Mouse (Mus musculus): ENCODE measurements around the gene Selenom. TPM values are rescaled to one million over a fixed set of nuclear protein-coding genes. Genes with fewer than 3 reads are reported as not detected.

Selenom gene
- polyA plus RNA-seq, 1 experiment from 2014 or later, result 61.8 TPM

GRCm38 (mm10) chr11:3526207-3526606, 11.7 kb downstream of the Selenom start:
- H3K27ac ChIP-seq, result no peak overlapping the region
- 76% methylated on average over 9 of the region's 9 CpGs for WGBS
- no peak for ATAC-seq (ENCODE audit: low FRiP score, low read depth)
- H3K36me3 ChIP-seq, result peaks cover 89% of the 10 kb centered on the region
- H3K27me3 ChIP-seq (replicated peaks), result no peaks in the 10 kb centered on the region
- H3K4me3 ChIP-seq, result no peak overlapping the region
- H3K4me2 ChIP-seq (replicated peaks), result no peak overlapping the region
- H3K4me1 ChIP-seq, result no peaks in the 10 kb centered on the region
- H3K9ac ChIP-seq, result no peak overlapping the region
- H3K9me3 ChIP-seq, result no peaks in the 10 kb centered on the region

GRCm38 (mm10) chr11:3526979-3527738, 12.7 kb downstream of the Selenom start:
- H3K4me1 ChIP-seq, result no peaks in the 10 kb centered on the region
- WGBS, result 90% methylated on average over 24 of the region's 24 CpGs
- no peak for ATAC-seq (ENCODE audit: low FRiP score, low read depth)

GRCm38 (mm10) chr11:3527766-3528165, 13.3 kb downstream of the Selenom start:
- WGBS, result 81% methylated on average over 8 of the region's 8 CpGs
- Histone ChIP-seq H3K36me3 (peaks cover 91% of the 10 kb centered on the region), H3K4me2 (replicated peaks) (no peak overlapping the region), H3K27me3 (replicated peaks) (no peaks in the 10 kb centered on the region), H3K4me1 (no peaks in the 10 kb centered on the region), H3K27ac (no peak overlapping the region), H3K9me3 (no peaks in the 10 kb centered on the region), H3K9ac (no peak overlapping the region), H3K4me3 (no peak overlapping the region)
- ATAC-seq (ENCODE audit: low FRiP score, low read depth), result no peak

More at GRCm38 (mm10) chr11:3526979-3527738, 12.7 kb downstream of the Selenom start:
- H3K4me2 ChIP-seq (replicated peaks), result no peak overlapping the region
- no peak overlapping the region for H3K4me3 ChIP-seq
- no peaks in the 10 kb centered on the region for H3K9me3 ChIP-seq
- no peak overlapping the region for H3K27ac ChIP-seq
- no peak overlapping the region for H3K9ac ChIP-seq
- no peaks in the 10 kb centered on the region for H3K27me3 ChIP-seq (replicated peaks)
- peaks cover 91% of the 10 kb centered on the region for H3K36me3 ChIP-seq

GRCm38 (mm10) chr11:3528208-3528607, 13.7 kb downstream of the Selenom start:
- WGBS, result 84% methylated on average over 6 of the region's 6 CpGs
- ATAC-seq (ENCODE audit: low FRiP score, low read depth), result no peak
- Histone ChIP-seq H3K4me2 (replicated peaks) (no peak overlapping the region), H3K9ac (no peak overlapping the region), H3K36me3 (peaks cover 90% of the 10 kb centered on the region), H3K9me3 (no peaks in the 10 kb centered on the region), H3K4me1 (no peaks in the 10 kb centered on the region), H3K4me3 (no peak overlapping the region), H3K27ac (no peak overlapping the region), H3K27me3 (replicated peaks) (no peaks in the 10 kb centered on the region)

- 87% methylated on average over 20 of the region's 20 CpGs for WGBS
- Histone ChIP-seq H3K4me2 (replicated peaks) (no peak overlapping the region), H3K9me3 (no peaks in the 10 kb centered on the region), H3K27me3 (replicated peaks) (no peaks in the 10 kb centered on the region), H3K27ac (no peak overlapping the region), H3K9ac (no peak overlapping the region), H3K36me3 (peaks cover 80% of the 10 kb centered on the region), H3K4me3 (no peak overlapping the region), H3K4me1 (no peaks in the 10 kb centered on the region)
- ATAC-seq (ENCODE audit: low FRiP score, low read depth), result no peak
Observed at GRCm38 (mm10) chr11:3529476-3530252, 15.2 kb downstream of the Selenom start.

- ATAC-seq (ENCODE audit: low FRiP score, low read depth), result no peak
- H3K4me2 ChIP-seq (replicated peaks), result no peak overlapping the region
- H3K4me3 ChIP-seq, result no peak overlapping the region
- H3K36me3 ChIP-seq, result peaks cover 73% of the 10 kb centered on the region
- H3K4me1 ChIP-seq, result peaks cover 6% of the 10 kb centered on the region
- 92% methylated on average over 3 of the region's 3 CpGs for WGBS
- no peaks in the 10 kb centered on the region for H3K27me3 ChIP-seq (replicated peaks)
- H3K9ac ChIP-seq, result no peak overlapping the region
- no peaks in the 10 kb centered on the region for H3K9me3 ChIP-seq
- no peak overlapping the region for H3K27ac ChIP-seq
Observed at GRCm38 (mm10) chr11:3530731-3531130, 16.2 kb downstream of the Selenom start.

- ATAC-seq (ENCODE audit: low FRiP score, low read depth), result no peak
- Histone ChIP-seq H3K4me3 (no peak overlapping the region), H3K36me3 (peaks cover 64% of the 10 kb centered on the region)
Observed at GRCm38 (mm10) chr11:3531634-3532033, 17.1 kb downstream of the Selenom start.

GRCm38 (mm10) chr11:3532101-3532931, 17.8 kb downstream of the Selenom start:
- WGBS, result 90% methylated on average over 16 of the region's 16 CpGs
- no peak for ATAC-seq (ENCODE audit: low FRiP score, low read depth)
- Histone ChIP-seq H3K9me3 (no peaks in the 10 kb centered on the region), H3K9ac (0 out of 2 replicates have a peak overlapping the region, but pooled peaks have one; percentile 5), H3K36me3 (peaks cover 57% of the 10 kb centered on the region), H3K4me1 (peaks cover 16% of the 10 kb centered on the region), H3K27ac (no peak overlapping the region), H3K4me3 (no peak overlapping the region), H3K4me2 (replicated peaks) (no peak overlapping the region), H3K27me3 (replicated peaks) (no peaks in the 10 kb centered on the region)

More at GRCm38 (mm10) chr11:3531634-3532033, 17.1 kb downstream of the Selenom start:
- no peak overlapping the region for H3K27ac ChIP-seq
- no peaks in the 10 kb centered on the region for H3K27me3 ChIP-seq (replicated peaks)
- peaks cover 15% of the 10 kb centered on the region for H3K4me1 ChIP-seq
- no peak overlapping the region for H3K4me2 ChIP-seq (replicated peaks)
- WGBS, result 85% methylated on average over 6 of the region's 6 CpGs
- H3K9ac ChIP-seq, result no peak overlapping the region
- H3K9me3 ChIP-seq, result no peaks in the 10 kb centered on the region

GRCm38 (mm10) chr11:3533406-3533932, 19.0 kb downstream of the Selenom start:
- 0 out of 2 replicates have a peak, but pooled peaks cover 3% of the 10 kb centered on the region for H3K27me3 ChIP-seq (replicated peaks)
- H3K4me2 ChIP-seq (replicated peaks), result no peak overlapping the region
- H3K4me3 ChIP-seq, result no peak overlapping the region
- peaks cover 47% of the 10 kb centered on the region for H3K36me3 ChIP-seq
- no peak for ATAC-seq (ENCODE audit: low FRiP score, low read depth)
- H3K27ac ChIP-seq, result no peak overlapping the region
- 90% methylated on average over 17 of the region's 17 CpGs for WGBS
- no peak overlapping the region for H3K9ac ChIP-seq
- no peaks in the 10 kb centered on the region for H3K9me3 ChIP-seq
- H3K4me1 ChIP-seq, result peaks cover 21% of the 10 kb centered on the region

- Histone ChIP-seq H3K9ac (peak overlapping the region; percentile 69; the same call in 1 of the 2 replicates), H3K4me2 (replicated peaks) (peak overlapping the region; percentile 93), H3K4me3 (no peak overlapping the region), H3K27me3 (replicated peaks) (0 out of 2 replicates have a peak, but pooled peaks cover 4% of the 10 kb centered on the region), H3K36me3 (peaks cover 32% of the 10 kb centered on the region), H3K9me3 (no peaks in the 10 kb centered on the region), H3K4me1 (peaks cover 26% of the 10 kb centered on the region), H3K27ac (no peak overlapping the region)
- 6% methylated on average over 8 of the region's 8 CpGs for WGBS
- no peak for ATAC-seq (ENCODE audit: low FRiP score, low read depth)
Observed at GRCm38 (mm10) chr11:3534956-3535355, 20.5 kb downstream of the Selenom start.

GRCm38 (mm10) chr11:3535406-3535986, 21.0 kb downstream of the Selenom start:
- Histone ChIP-seq H3K36me3 (peaks cover 27% of the 10 kb centered on the region), H3K4me1 (peaks cover 26% of the 10 kb centered on the region), H3K27me3 (replicated peaks) (0 out of 2 replicates have a peak, but pooled peaks cover 4% of the 10 kb centered on the region), H3K9me3 (no peaks in the 10 kb centered on the region), H3K27ac (peak overlapping the region; percentile 62; the same call in 1 of the 2 replicates), H3K4me2 (replicated peaks) (peak overlapping the region; percentile 93), H3K4me3 (peak overlapping the region; percentile 57), H3K9ac (peak overlapping the region; percentile 69)
- peak; percentile 82 for ATAC-seq (ENCODE audit: low FRiP score, low read depth)
- under 1% methylated on average over 36 of the region's 36 CpGs for WGBS

All from neural tube, embryonic 12.5 days (tissue).